Mouse (Mus musculus): ENCODE measurements around the gene Col5a3. TPM values are rescaled to one million over a fixed set of nuclear protein-coding genes. Genes with fewer than 3 reads are reported as not detected.

Gene Col5a3
- polyA plus RNA-seq, 1 experiment from 2014 or later: 0.14 TPM

DNA sequence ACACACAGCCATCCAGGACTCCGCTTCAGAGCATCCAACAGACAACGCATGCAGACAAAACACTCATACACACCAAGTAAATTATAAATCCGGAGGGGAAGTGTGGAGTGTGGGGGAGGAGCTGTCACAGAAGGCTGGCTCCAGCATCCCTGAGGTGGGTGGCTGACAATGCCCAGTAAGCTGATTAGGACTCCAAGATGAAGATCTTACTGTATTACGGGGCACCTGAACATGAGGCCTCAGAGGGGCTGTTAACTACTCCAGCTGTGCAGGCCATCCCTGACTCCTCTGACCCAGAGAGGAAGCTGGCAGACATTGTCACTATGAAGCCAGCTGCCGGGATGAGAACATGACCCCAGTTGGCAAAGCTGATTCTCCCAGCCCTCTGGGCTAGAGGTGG, 5.1 kb upstream of the Col5a3 start:
- no peaks in the 10 kb centered on the region for H3K9me3 ChIP-seq (replicated peaks; ENCODE audit: control insufficient read depth, low read length)
- no peaks in the 10 kb centered on the region for H3K27me3 ChIP-seq (ENCODE audit: control insufficient read depth, insufficient read depth, low read length)
- H3K4me1 ChIP-seq (ENCODE audit: control insufficient read depth, insufficient read depth, low read length): no peaks in the 10 kb centered on the region; the same call in 1 of the 2 replicates
- ATAC-seq (replicated peaks; ENCODE audit: insufficient number of reproducible peaks, low FRiP score, low TSS enrichment, low read depth) (no peak), DNase-seq (ENCODE audit: low spot score) (no peak)
- H3K9ac ChIP-seq (replicated peaks; ENCODE audit: low read length): no peak overlapping the region
- no peak overlapping the region for H3K4me2 ChIP-seq (ENCODE audit: low read depth, low read length)
- no peak overlapping the region for H3K27ac ChIP-seq (replicated peaks; ENCODE audit: low read depth, low read length)
- no peak overlapping the region for H3K4me3 ChIP-seq (ENCODE audit: low read depth, low read length)
- H3K36me3 ChIP-seq (replicated peaks; ENCODE audit: control insufficient read depth, insufficient read depth, low read depth, low read length): no peaks in the 10 kb centered on the region
- 75% methylated on average over 5 of the region's 5 CpGs for WGBS

DNA sequence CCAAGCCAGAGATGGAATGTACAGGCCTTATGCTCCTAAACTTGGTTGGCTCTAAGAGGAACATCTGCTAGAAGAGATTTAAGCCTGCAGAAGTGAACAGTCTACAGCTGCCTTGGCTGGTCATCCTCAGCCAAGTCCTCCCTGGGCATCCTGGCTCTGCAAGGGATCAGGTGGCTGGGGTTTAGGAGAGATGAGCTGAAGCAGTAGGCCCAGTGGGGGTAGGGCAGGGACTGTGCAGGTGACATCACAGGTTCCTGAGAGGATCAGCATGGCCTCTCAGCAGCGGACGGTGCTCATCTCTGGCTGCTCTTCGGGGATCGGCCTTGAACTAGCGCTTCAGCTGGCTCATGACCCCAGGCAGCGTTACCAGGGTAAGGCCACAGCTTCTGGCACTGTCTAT, 3.4 kb upstream of the Col5a3 start, which contains the start of gene Rdh8:
Gene Rdh8, plus strand, starts transcription at position 268 of the 400 bp plus-strand sequence.
- Histone ChIP-seq H3K27ac (replicated peaks; ENCODE audit: low read depth, low read length) (no peak within 1 kb of the TSS), H3K4me1 (ENCODE audit: control insufficient read depth, insufficient read depth, low read length) (no peaks in the 10 kb centered on the region; the same call in 1 of the 2 replicates), H3K9me3 (replicated peaks; ENCODE audit: control insufficient read depth, low read length) (no peaks in the 10 kb centered on the region), H3K27me3 (ENCODE audit: control insufficient read depth, insufficient read depth, low read length) (peaks cover 2% of the 10 kb centered on the region; the same call in 1 of the 2 replicates), H3K4me3 (ENCODE audit: low read depth, low read length) (no peak within 1 kb of the TSS), H3K36me3 (replicated peaks; ENCODE audit: control insufficient read depth, insufficient read depth, low read depth, low read length) (no peaks in the 10 kb centered on the region), H3K9ac (replicated peaks; ENCODE audit: low read length) (no peak within 1 kb of the TSS), H3K4me2 (ENCODE audit: low read depth, low read length) (no peak within 1 kb of the TSS)
- 75% methylated on average over 6 of the region's 6 CpGs for WGBS
- ATAC-seq (replicated peaks; ENCODE audit: insufficient number of reproducible peaks, low FRiP score, low TSS enrichment, low read depth): no peak
- no peak for DNase-seq (ENCODE audit: low spot score)

DNA sequence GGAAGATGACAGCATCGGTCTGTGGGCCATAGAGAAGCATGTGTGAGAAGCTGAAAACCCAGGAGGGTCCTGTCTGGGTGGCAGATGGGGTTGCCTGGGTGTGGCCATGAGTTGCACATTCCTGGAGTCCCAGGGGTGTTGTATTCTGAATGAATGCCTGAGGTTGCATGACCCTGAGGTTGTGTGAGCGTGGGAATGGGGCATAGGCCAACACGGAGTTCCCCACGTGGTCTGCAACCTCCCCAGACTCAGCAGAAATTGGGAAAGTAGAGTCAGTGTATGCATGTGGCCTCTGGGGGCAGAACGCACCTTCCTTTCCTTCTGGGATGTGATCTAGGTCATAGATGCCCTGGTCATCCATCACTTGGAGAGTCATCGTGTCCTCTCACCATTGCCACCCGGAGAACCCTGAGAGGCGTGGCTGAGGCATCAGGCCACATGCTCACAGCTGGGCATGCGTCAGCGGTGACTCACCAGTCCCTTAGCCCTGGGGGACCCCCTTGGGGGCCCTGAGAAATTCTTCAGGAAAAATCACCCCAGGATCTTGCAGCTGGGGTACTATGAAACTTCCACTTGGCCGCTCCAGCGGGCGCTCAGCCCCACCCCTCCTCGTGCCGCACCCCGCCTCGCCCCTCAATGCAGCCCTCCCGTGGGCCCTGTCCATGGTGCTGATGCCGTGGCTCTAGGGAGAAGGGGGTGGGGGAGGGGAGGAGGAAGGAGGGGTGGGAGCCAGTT, 2.2 kb downstream of the Col5a3 start:
- Histone ChIP-seq H3K27ac (replicated peaks; ENCODE audit: low read depth, low read length) (no peak overlapping the region), H3K4me3 (ENCODE audit: low read depth, low read length) (no peak overlapping the region), H3K9me3 (replicated peaks; ENCODE audit: control insufficient read depth, low read length) (no peaks in the 10 kb centered on the region), H3K4me2 (ENCODE audit: low read depth, low read length) (no peak overlapping the region), H3K36me3 (replicated peaks; ENCODE audit: control insufficient read depth, insufficient read depth, low read depth, low read length) (no peaks in the 10 kb centered on the region), H3K4me1 (ENCODE audit: control insufficient read depth, insufficient read depth, low read length) (no peaks in the 10 kb centered on the region; the same call in 1 of the 2 replicates), H3K27me3 (ENCODE audit: control insufficient read depth, insufficient read depth, low read length) (peaks cover 2% of the 10 kb centered on the region; the same call in 1 of the 2 replicates), H3K9ac (replicated peaks; ENCODE audit: low read length) (no peak overlapping the region)
- DNase-seq (ENCODE audit: low spot score) (peak; percentile 78), ATAC-seq (replicated peaks; ENCODE audit: insufficient number of reproducible peaks, low FRiP score, low TSS enrichment, low read depth) (peak; percentile 24; the same call in 1 of the 2 replicates)
- WGBS: 14% methylated on average over 19 of the region's 19 CpGs

DNA sequence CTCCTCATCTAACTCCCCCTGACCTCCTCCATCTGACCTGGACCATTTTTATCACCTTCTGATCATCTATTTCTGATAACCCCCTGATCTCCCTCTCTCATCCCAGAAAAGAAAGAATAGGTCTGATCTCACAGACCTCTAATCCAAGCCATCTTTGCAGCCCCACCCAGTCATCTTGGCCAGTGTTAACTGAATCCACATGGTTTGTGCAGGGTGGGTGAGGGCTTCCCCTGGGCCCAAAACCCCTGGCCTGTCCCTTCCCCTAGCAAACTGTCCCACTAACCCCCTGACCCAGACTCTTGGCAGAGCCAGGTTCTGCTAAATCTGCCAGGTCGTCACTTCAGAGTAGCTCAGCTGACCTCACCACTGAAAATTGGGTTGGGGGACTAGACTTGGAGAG, 4.1 kb downstream of the Col5a3 start:
- H3K4me1 ChIP-seq (ENCODE audit: control insufficient read depth, insufficient read depth, low read length): no peaks in the 10 kb centered on the region; the same call in 1 of the 2 replicates
- H3K9me3 ChIP-seq (replicated peaks; ENCODE audit: control insufficient read depth, low read length): no peaks in the 10 kb centered on the region
- DNase-seq (ENCODE audit: low spot score) (no peak), ATAC-seq (replicated peaks; ENCODE audit: insufficient number of reproducible peaks, low FRiP score, low TSS enrichment, low read depth) (no peak)
- WGBS: 47% methylated on average over 1 of the region's 1 CpGs
- H3K9ac ChIP-seq (replicated peaks; ENCODE audit: low read length): no peak overlapping the region
- H3K36me3 ChIP-seq (replicated peaks; ENCODE audit: control insufficient read depth, insufficient read depth, low read depth, low read length): no peaks in the 10 kb centered on the region
- no peak overlapping the region for H3K4me2 ChIP-seq (ENCODE audit: low read depth, low read length)
- H3K27me3 ChIP-seq (ENCODE audit: control insufficient read depth, insufficient read depth, low read length): peaks cover 2% of the 10 kb centered on the region; the same call in 1 of the 2 replicates
- H3K27ac ChIP-seq (replicated peaks; ENCODE audit: low read depth, low read length): no peak overlapping the region
- H3K4me3 ChIP-seq (ENCODE audit: low read depth, low read length): no peak overlapping the region

DNA sequence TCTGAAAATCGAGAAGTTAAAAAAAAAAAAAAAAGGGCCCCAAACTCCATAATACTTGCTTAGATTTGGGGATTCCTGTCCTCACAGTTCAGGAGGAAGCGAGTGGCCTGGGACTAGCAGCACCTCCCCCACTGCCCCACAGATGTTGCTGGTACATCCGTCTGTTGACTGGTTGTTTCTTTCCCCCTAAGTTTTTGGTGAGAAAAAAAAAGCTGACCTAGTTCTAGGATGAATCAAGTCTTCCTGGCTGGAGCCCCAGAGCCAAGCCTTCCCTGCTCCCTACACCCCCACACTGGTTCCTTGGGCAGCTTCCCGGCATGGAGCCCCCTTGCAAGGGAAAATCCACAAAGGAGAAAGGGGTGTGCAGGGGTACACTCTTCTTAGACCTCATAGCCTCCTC, 4.6 kb downstream of the Col5a3 start:
- Histone ChIP-seq H3K4me1 (ENCODE audit: control insufficient read depth, insufficient read depth, low read length) (no peaks in the 10 kb centered on the region; the same call in 1 of the 2 replicates), H3K4me3 (ENCODE audit: low read depth, low read length) (no peak overlapping the region), H3K27ac (replicated peaks; ENCODE audit: low read depth, low read length) (no peak overlapping the region), H3K4me2 (ENCODE audit: low read depth, low read length) (no peak overlapping the region), H3K9ac (replicated peaks; ENCODE audit: low read length) (no peak overlapping the region), H3K9me3 (replicated peaks; ENCODE audit: control insufficient read depth, low read length) (no peaks in the 10 kb centered on the region), H3K27me3 (ENCODE audit: control insufficient read depth, insufficient read depth, low read length) (peaks cover 2% of the 10 kb centered on the region; the same call in 1 of the 2 replicates), H3K36me3 (replicated peaks; ENCODE audit: control insufficient read depth, insufficient read depth, low read depth, low read length) (no peaks in the 10 kb centered on the region)
- ATAC-seq (replicated peaks; ENCODE audit: insufficient number of reproducible peaks, low FRiP score, low TSS enrichment, low read depth) (no peak), DNase-seq (ENCODE audit: low spot score) (no peak)
- 42% methylated on average over 4 of the region's 4 CpGs for WGBS

DNA sequence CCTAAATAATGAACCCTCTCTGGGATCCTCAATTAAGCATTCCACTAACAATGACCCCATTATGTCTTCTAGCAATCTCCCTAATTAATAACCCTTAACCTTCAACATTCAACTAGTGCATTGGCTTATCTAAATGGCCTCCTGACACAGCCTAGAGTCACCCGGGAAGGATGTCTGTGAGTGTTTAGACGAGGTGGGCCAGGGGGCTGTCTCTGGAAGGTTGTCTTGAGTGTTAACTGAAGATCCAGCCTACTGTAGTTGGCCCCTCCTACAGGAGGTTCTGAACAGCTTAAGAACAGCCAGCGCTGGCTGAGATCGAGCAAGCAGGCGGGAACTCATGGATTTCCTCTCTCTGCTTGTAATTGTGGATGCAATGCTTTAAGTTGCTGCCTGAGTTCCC, 9.2 kb downstream of the Col5a3 start:
- Histone ChIP-seq H3K36me3 (replicated peaks; ENCODE audit: control insufficient read depth, insufficient read depth, low read depth, low read length) (no peaks in the 10 kb centered on the region), H3K9me3 (replicated peaks; ENCODE audit: control insufficient read depth, low read length) (no peaks in the 10 kb centered on the region; the same call in 1 of the 2 replicates), H3K9ac (replicated peaks; ENCODE audit: low read length) (no peak overlapping the region), H3K4me2 (ENCODE audit: low read depth, low read length) (no peak overlapping the region), H3K27ac (replicated peaks; ENCODE audit: low read depth, low read length) (no peak overlapping the region), H3K4me1 (ENCODE audit: control insufficient read depth, insufficient read depth, low read length) (no peaks in the 10 kb centered on the region), H3K4me3 (ENCODE audit: low read depth, low read length) (no peak overlapping the region), H3K27me3 (ENCODE audit: control insufficient read depth, insufficient read depth, low read length) (no peaks in the 10 kb centered on the region)
- ATAC-seq (replicated peaks; ENCODE audit: insufficient number of reproducible peaks, low FRiP score, low TSS enrichment, low read depth) (no peak), DNase-seq (ENCODE audit: low spot score) (no peak)
- 43% methylated on average over 5 of the region's 5 CpGs for WGBS

DNA sequence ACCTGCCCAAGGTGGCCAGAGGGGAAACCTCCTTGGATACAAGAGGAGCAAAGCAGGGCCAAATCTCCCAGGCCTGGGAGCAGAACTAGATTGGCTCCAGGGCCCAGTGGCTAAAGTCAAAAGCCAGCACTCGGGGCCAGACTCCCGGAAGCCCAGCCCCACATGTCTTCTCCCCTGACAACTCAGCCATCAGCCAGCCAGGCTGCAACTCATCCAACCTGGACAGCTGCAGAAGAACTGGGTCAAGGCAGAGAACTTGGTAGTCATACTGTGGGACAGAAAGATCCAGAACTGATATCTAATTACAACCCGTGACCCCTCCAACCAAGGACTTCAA, 9.7 kb downstream of the Col5a3 start:
- Histone ChIP-seq H3K4me3 (ENCODE audit: low read depth, low read length) (no peak overlapping the region), H3K27me3 (ENCODE audit: control insufficient read depth, insufficient read depth, low read length) (no peaks in the 10 kb centered on the region), H3K36me3 (replicated peaks; ENCODE audit: control insufficient read depth, insufficient read depth, low read depth, low read length) (no peaks in the 10 kb centered on the region), H3K27ac (replicated peaks; ENCODE audit: low read depth, low read length) (no peak overlapping the region), H3K4me2 (ENCODE audit: low read depth, low read length) (no peak overlapping the region), H3K9me3 (replicated peaks; ENCODE audit: control insufficient read depth, low read length) (no peaks in the 10 kb centered on the region; the same call in 1 of the 2 replicates), H3K4me1 (ENCODE audit: control insufficient read depth, insufficient read depth, low read length) (no peaks in the 10 kb centered on the region), H3K9ac (replicated peaks; ENCODE audit: low read length) (no peak overlapping the region)
- ATAC-seq (replicated peaks; ENCODE audit: insufficient number of reproducible peaks, low FRiP score, low TSS enrichment, low read depth) (no peak), DNase-seq (ENCODE audit: low spot score) (no peak)
- WGBS: 53% methylated on average over 3 of the region's 3 CpGs
